Mouse (Mus musculus) left cerebral cortex, adult 18-20 months (tissue): Measurements from ENCODE around the gene AI837181. TPM values are rescaled to one million over a fixed set of nuclear protein-coding genes. Genes with fewer than 3 reads are reported as not detected.
"Not testable (repeated sequence)": the region's sequence is repeated elsewhere in the genome, so short reads cannot be mapped to it uniquely, and the experiment has no call there.

ENCODE experiments used
- DNase-seq, 2 experiments: peaks; one replicate each; pipeline ENCODE4 v3.0.0; 2021 to 2022; ENCODE audit warnings: low spot score in 2 of 2, mixed read lengths in 1 of 2
- long read RNA-seq, 2 experiments: library from polyadenylated mRNA; stranded (forward); transcript quantifications; one replicate each; pipeline ENCODE4 v2.0.0; 2021
- total RNA-seq, 2 experiments: library from RNA; stranded (reverse); gene quantifications; 2 replicates each; pipeline ENCODE4 v1.2.3; 2021

AI837181 gene
- total RNA-seq, result 10 to 100 TPM; 73.6 to 75.6 TPM
- long read RNA-seq, experiment 1, transcript AI837181-202 (2 exons, 1,528 nt), result major isoform, 70 of 103 reads
- long read RNA-seq, experiment 1, transcript AI837181-201 (2 exons, 1,529 nt), result minor isoform, 10 of 103 reads
- long read RNA-seq, experiment 1, partial matches to known transcripts, result 0 of 103 reads
- long read RNA-seq, experiment 1, other reads (novel, unspliced or antisense), result 23 of 103 reads
- long read RNA-seq, experiment 2, transcript AI837181-202 (2 exons, 1,528 nt), result major isoform, 51 of 69 reads
- long read RNA-seq, experiment 2, partial matches to known transcripts, result 0 of 69 reads
- long read RNA-seq, experiment 2, other reads (novel, unspliced or antisense), result 16 of 69 reads

GRCm38 (mm10) chr19:5424782-5425741 lies at the start of gene AI837181, which contains the start of gene Drap1:
TSS of gene AI837181 (plus strand) at chr19:5425144.
TSS of gene Drap1 (minus strand) at chr19:5424979.
- peak; percentile 92 to 93 for DNase-seq

DNA sequence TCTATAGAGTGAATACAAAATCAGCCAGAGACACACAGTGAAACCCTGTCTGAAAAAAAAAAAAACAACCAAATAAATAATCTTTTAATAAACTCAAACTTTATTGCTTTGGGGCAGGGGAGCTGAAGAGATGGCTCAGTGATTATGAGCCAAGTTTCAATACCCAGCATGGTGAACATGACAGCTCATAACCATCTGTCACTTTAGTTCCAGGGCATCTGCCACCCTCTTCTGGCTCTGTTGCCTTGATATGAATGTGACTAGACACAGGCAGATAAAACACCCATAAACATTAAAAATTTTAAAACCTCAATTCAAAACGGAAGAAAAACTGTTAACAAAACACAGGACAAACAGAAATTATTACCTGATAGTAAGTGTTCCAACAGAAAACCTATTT lies 47.5 kb upstream of the AI837181 start:
- no peak for DNase-seq

DNA sequence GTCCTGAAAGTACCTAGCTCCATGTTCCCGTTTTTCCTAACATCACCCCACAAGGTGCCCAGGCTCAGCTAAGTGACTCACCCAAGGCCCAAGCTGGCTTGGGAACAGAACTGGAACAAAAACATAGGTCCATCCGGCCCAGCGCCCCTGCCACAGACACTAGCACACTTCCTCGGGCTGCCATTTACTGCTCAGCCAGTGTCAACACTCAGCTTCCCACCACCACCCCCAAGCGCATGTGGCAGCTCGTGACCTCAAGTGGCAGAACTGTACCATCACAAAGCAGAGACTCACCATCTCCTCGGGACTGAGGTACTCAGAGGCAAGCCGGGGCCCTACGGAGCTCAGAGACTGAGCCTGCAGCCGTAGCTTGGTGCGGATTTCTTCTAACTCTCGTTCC lies 41.6 kb upstream of the AI837181 start:
- DNase-seq, result no peak

- DNase-seq, result no peak
Observed at GRCm38 (mm10) chr19:5384715-5385114, 40.2 kb upstream of the AI837181 start.

GRCm38 (mm10) chr19:5388011-5388441 lies 36.9 kb upstream of the AI837181 start:
- DNase-seq, result no peak

GRCm38 (mm10) chr19:5388588-5389242 lies 36.2 kb upstream of the AI837181 start, which contains the start of gene Sart1:
TSS of gene Sart1 (minus strand) at chr19:5388703.
- DNase-seq, result peak; percentile 94 to 97

DNA sequence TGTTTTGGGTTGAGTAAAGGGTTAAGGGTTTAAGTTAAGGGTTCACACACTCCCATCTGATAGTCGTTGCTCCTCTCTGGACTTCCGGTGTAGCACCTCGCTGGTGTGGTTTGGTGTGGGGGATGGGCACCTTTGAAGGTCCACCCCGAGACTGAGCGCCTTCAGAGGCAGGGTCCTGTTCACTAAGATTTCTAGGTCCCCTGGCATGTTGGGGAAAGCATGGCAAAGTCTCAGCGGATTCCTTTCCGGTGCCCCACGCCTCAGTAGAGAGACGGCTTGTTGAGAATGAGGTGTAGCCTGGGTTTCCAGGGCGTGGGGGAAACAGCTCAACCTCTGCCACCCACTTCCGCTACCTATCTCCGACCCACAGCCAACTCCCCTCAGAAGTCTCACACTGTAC lies 35.3 kb upstream of the AI837181 start:
- no peak for DNase-seq

DNA sequence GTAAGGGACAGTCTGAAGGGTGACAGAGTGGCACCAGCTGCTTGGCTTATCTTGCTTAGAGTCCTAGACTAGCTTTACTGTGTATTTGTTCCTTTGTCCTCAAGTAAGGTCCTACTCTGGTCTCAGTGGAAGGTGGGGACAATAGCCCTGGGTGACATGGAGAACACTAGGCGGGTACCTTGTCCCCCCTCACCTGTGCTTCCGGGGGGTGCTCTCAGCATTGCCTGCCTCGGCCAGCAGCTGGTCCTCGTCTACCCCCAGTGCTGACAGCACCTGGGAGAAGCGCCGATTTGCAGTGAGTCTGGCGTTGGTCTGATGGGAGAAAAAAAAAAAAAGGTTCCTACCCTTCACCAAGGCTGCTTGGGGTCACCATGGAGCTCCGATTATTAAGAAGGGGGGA lies 34.5 kb upstream of the AI837181 start:
- DNase-seq, result no peak

DNA sequence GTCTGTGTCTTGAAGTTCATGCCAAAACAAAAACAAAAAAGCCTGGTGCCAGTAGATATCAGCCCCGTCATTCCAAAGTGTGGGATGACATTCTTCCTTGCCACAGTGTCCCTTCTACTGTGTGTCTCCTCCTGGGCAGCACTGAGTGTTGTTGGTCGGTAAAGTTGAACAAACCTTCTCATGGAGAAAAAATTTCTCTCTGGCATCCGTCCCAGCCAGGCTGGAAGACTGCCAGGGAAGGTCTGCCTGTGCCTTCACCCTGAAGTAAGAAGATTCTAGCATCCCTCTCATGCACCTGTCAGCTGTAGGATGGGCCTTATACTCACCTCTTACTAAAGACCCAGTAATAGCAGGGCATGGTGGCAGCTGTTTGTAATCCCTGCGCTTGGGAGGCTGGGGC lies 32.1 kb upstream of the AI837181 start:
- no peak for DNase-seq

GRCm38 (mm10) chr19:5394168-5394567 lies 30.8 kb upstream of the AI837181 start:
- no peak for DNase-seq

- no peak for DNase-seq
Observed at GRCm38 (mm10) chr19:5395371-5395770, 29.6 kb upstream of the AI837181 start.

- not testable (repeated sequence) for DNase-seq
Observed at GRCm38 (mm10) chr19:5401073-5401472, 23.9 kb upstream of the AI837181 start.

DNA sequence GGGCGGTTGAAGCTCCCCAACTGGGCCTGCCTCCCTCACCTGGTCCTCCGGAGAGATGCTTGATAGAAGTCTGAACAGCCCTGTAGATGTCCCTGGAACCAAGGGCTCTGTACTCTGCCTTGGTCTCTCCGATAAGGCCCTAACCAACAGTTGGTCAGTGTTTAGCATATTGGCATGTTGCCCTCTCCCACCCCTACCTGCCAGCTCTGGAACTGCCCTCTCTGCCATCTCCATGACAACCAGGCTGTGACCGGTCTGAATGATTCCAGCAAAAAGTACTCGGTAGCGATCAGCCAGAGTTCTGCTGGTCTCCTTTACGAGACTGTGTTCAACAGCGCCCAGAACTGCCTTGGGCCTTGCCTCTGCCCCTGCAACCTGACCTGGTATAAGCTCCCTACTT lies 22.7 kb upstream of the AI837181 start, which contains the start of gene Tsga10ip:
TSS of gene Tsga10ip (minus strand) at position 234 of the 400 bp plus-strand sequence.
- no peak for DNase-seq

- DNase-seq, result no peak
Observed at GRCm38 (mm10) chr19:5405924-5406323, 19.0 kb upstream of the AI837181 start.

DNA sequence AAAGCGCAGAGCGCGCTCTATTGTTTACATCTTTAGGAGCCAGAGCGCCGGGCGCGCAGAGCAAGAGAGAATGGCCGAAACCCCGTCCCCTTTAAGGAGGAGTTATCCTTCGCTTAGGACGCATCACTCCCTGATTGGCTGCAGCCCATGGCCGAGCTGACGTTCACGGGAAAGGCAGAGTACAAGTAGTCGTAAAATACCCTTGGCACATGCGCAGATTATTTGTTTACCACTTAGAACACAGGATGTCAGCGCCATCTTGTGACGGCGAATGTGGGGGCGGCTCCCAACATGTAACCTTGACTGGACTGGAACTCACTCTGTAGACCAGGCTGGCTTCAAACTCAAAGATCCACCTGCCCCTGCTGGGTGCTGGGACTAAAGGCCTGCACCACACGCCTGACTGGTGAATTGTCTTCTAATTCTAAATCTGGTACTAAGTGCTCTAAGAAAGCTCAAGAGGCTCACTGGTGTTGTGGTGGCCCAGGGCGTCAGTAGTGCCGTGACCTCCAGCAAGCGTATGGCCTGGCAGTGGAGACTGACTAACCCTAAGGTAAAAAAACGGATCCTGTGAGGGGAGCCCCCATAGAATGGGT lies 18.3 kb upstream of the AI837181 start:
- DNase-seq, result peak in 1 of 2 experiments; percentile 55

DNA sequence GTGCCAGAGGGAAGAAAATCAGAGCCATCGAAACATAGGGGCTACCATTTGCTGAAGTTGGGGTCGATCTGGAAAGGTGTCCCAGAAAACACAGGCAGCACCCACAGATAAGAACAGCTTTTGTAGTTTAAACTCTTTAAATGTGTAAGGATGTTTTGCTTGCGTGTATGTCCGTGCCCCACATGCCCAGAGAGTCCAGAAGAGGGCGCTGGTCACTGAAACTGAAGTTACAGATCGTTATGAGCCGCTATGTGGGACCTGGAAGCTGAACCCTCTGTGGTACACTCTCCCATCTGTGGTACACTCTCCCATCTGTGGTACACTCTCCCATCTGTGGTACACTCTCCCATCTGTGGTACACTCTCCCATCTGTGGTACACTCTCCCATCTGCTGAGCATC lies 17.8 kb upstream of the AI837181 start:
- DNase-seq, result peak; percentile 43 to 48

DNA sequence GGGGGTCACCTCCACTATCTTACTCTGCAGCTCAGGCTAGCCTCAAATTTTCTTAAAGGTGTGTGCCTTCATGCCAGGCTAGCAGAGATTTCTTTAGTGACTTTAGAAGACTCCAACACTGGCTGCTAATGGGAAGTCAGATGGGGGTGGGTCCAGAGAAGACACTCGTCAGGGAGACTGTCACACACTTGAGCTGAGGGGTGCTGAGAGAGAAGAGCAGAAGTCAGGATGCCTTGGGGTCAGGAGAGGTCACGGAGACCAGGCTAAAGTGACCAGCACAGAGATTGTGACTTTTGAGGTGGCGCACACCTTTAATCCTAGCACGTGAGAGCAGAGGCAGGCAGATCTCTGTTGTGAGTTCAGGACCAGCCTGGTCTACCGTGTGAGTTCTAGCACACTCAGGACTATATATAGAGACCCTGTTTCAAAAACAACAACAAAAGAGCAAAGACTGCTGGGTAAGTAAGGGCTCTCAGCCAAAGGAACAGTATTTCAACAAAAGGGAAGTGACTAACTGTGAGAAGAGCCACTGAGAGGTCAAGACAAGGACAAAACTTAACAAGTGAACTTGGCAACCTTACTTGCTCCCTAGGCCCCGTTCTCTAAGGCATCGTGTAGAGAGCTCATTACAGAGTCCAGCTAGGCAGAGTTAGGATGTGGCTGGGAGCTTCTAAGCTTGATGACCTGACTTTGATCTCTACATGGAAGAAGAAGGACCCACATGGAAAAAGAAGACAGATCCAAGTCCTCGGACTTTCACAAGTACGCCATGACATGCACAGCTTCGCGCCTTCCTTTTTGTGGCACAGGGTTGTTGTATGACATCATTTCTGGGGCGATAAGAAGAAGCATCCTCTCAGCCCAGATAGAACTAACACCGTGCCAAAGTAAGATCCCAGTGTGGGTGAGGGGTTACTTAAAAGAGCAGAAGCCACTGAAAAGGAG lies 16.6 kb upstream of the AI837181 start:
- DNase-seq, result no peak

GRCm38 (mm10) chr19:5409068-5409467 lies 15.9 kb upstream of the AI837181 start:
- DNase-seq, result no peak

DNA sequence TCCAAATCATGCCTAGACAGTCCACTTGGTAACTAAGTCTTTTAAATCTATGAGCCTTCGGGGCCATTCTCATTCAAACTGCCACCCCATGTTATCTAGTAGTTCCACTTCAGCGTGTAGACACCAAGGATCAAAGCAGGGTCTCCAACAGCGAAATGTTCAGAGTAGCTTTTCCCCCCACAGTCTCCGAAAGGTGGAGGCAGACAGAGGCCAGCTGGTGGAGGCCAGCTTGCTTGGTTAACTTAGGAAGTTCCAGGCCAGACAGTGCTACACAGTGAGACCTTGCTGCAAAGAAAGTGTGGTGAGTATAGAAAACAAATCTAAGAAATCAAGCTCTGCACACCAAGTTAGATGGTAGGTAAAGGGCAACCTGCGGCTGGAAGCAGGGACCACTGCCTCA lies 14.3 kb upstream of the AI837181 start:
- no peak for DNase-seq

DNA sequence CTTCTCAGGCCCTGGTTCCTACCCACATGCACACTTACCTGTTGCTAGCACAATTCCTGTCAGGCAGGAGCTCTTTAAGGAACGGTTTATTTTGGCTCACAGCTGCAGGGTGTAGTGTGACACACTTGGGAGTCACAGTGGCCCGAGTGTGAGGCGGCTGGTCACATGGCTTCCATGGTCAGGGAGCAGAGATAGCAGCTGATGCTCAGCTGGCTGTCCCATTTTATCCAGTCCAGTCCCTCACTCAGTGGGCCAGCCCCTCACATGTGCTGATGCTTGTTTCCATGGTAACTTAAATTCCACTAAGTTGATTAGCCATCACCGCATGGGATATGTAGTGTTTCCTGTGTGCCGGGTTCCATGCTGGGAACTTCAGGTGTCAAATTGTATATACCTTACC lies 13.0 kb upstream of the AI837181 start:
- no peak for DNase-seq
